Mouse (Mus musculus) kidney, adult 2 months (tissue): ENCODE data around the gene Adgre5. TPM values are rescaled to one million over a fixed set of nuclear protein-coding genes. Genes with fewer than 3 reads are reported as not detected.

ENCODE experiments used
- DNase-seq: peaks from one replicate; pipeline ENCODE4 v3.0.0; 2021
- H3K27ac ChIP-seq: fragments of 200-500 bp; 2 replicates; pipeline ENCODE4 v1.5.1; 2012; ENCODE audit warnings: low read depth, low read length, control low read depth, inconsistent platforms; ENCODE audit not compliant: insufficient read depth
- H3K27me3 ChIP-seq: fragments of 200-500 bp; replicated peaks from 2 replicates; pipeline ENCODE4 v1.6.1; 2012; ENCODE audit warnings: mild to moderate bottlenecking, moderate library complexity, low read length, inconsistent platforms; ENCODE audit not compliant: control insufficient read depth, insufficient read depth
- H3K36me3 ChIP-seq: fragments of 200-500 bp; 2 replicates; pipeline ENCODE4 v1.6.1; 2012; ENCODE audit warnings: mild to moderate bottlenecking, moderate library complexity, low read length, inconsistent platforms; ENCODE audit not compliant: control insufficient read depth, insufficient read depth
- H3K4me1 ChIP-seq: fragments of 200-500 bp; 2 replicates; pipeline ENCODE4 v1.6.1; 2011; ENCODE audit warnings: low read length; ENCODE audit not compliant: control insufficient read depth, insufficient read depth
- H3K4me3 ChIP-seq: fragments of 200-500 bp; 2 replicates; pipeline ENCODE4 v1.5.1; 2011; ENCODE audit warnings: mild to moderate bottlenecking, low read depth, low read length, control low read depth; ENCODE audit not compliant: insufficient read depth
- CTCF ChIP-seq: fragments of 200-500 bp; conservative IDR thresholded peaks from 2 replicates; pipeline ENCODE4 v1.5.1; 2011; ENCODE audit warnings: low read depth, mild to moderate bottlenecking, control low read depth, low read length, moderate library complexity, mixed read lengths; ENCODE audit not compliant: insufficient read depth, insufficient read length
- POLR2A ChIP-seq: fragments of 200-500 bp; IDR thresholded peaks from one replicate; pipeline ENCODE4 v1.6.1; 2011; ENCODE audit warnings: low read depth, low read length, control low read depth
- WGBS: fragments of 180-500 bp; shearing (Covaris S2); methylation state at CpG from one replicate; pipeline ENCODE4 v1.1.7; 2018; 5-methylcytosine and 5-hydroxymethylcytosine counted together
- polyA plus RNA-seq: library from polyadenylated mRNA; depleted of rRNA; stranded (reverse); fragments of >200 nt; gene quantifications from 2 replicates; pipeline ENCODE4 v1.2.3, GENCODE M21; 2012

Gene Adgre5
- polyA plus RNA-seq, 1 experiment = 45.1 TPM

- DNase-seq = no peak
- H3K4me3 ChIP-seq = no peak overlapping the region
- H3K27me3 ChIP-seq = no peaks in the 10 kb centered on the region
- no peak for TF ChIP-seq CTCF
- no peak for TF ChIP-seq POLR2A
- no peaks in the 10 kb centered on the region for H3K4me1 ChIP-seq
- no peaks in the 10 kb centered on the region for H3K36me3 ChIP-seq
- no peak overlapping the region for H3K27ac ChIP-seq
These were observed 24.5 kb upstream of the Adgre5 start for GRCm38 (mm10) chr8:83765663-83766062.

GRCm38 (mm10) chr8:83764717-83765116 lies 23.6 kb upstream of the Adgre5 start:
- DNase-seq = no peak
- Histone ChIP-seq H3K4me1 (no peaks in the 10 kb centered on the region; the same call in 1 of the 2 replicates), H3K4me3 (no peak overlapping the region), H3K36me3 (no peaks in the 10 kb centered on the region), H3K27me3 (no peaks in the 10 kb centered on the region), H3K27ac (no peak overlapping the region)
- 90% methylated on average over 2 of the region's 2 CpGs for WGBS
- TF ChIP-seq CTCF = no peak
- no peak for TF ChIP-seq POLR2A

- no peak overlapping the region for H3K4me3 ChIP-seq
- WGBS = 97% methylated on average over 8 of the region's 8 CpGs
- no peaks in the 10 kb centered on the region for H3K27me3 ChIP-seq
- H3K27ac ChIP-seq = no peak overlapping the region
- TF ChIP-seq CTCF (no peak), POLR2A (no peak)
- no peak for DNase-seq
- H3K4me1 ChIP-seq = no peaks in the 10 kb centered on the region; the same call in 1 of the 2 replicates
- H3K36me3 ChIP-seq = no peaks in the 10 kb centered on the region
These were observed 23.0 kb upstream of the Adgre5 start for GRCm38 (mm10) chr8:83764116-83764515.

DNA sequence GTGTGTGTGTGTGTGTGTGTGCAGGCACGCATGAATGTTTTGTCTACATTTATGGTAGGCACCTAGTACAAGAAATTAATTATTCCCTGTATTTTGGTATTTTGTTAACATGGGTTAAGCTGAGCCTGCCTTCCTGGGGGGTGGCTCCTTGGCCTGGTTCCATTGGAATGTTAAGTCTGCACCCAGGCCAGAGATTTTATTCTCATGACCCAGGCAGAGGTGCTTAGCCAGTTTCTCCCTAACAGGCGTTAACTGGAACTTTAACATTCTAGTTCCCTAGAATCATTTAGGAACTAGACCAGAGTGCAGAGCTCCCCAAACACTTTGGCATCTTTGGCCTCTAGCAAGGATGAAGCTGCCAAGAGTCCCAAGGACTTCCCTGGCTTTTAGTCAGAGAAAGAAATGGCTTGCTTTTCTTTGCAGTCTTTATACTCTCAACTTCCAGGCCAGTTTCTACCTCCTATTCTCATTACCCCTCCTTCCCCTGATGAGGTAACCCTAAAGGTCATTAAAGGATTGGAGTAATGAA lies 18.2 kb upstream of the Adgre5 start:
- no peaks in the 10 kb centered on the region for H3K27me3 ChIP-seq
- DNase-seq = peak; percentile 63
- no peak overlapping the region for H3K27ac ChIP-seq

DNA sequence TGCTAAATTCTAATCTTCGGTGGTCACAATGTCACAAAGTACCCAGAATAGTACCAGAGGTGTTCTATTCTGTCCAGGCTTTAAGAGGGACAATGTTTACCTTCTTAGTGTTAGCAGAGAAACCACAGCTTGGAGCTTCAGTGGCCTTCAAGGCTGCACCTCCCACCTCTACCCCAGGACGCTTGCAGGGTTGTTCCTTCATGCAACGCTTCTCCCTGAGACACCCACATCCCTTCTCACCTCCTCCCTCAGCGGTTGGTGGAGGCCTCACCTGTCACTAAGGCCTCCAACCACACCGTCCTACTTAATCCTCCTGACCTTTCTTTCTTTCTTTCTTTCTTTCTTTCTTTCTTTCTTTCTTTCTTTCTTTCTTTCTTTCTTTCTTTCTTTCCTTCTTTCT lies 17.2 kb upstream of the Adgre5 start:
- 80% methylated on average over 5 of the region's 5 CpGs for WGBS
- no peak for TF ChIP-seq POLR2A
- TF ChIP-seq CTCF = no peak
- H3K27ac ChIP-seq = no peak overlapping the region
- no peak overlapping the region for H3K4me3 ChIP-seq
- H3K36me3 ChIP-seq = no peaks in the 10 kb centered on the region
- no peaks in the 10 kb centered on the region; the same call in 1 of the 2 replicates for H3K4me1 ChIP-seq
- DNase-seq = no peak
- no peaks in the 10 kb centered on the region for H3K27me3 ChIP-seq

More for the DNA sequence above, 18.2 kb upstream of the Adgre5 start:
- 28% methylated on average over 2 of the region's 2 CpGs for WGBS
- H3K36me3 ChIP-seq = no peaks in the 10 kb centered on the region
- TF ChIP-seq POLR2A (no peak), CTCF (no peak)
- no peaks in the 10 kb centered on the region; the same call in 1 of the 2 replicates for H3K4me1 ChIP-seq
- no peak overlapping the region for H3K4me3 ChIP-seq

DNA sequence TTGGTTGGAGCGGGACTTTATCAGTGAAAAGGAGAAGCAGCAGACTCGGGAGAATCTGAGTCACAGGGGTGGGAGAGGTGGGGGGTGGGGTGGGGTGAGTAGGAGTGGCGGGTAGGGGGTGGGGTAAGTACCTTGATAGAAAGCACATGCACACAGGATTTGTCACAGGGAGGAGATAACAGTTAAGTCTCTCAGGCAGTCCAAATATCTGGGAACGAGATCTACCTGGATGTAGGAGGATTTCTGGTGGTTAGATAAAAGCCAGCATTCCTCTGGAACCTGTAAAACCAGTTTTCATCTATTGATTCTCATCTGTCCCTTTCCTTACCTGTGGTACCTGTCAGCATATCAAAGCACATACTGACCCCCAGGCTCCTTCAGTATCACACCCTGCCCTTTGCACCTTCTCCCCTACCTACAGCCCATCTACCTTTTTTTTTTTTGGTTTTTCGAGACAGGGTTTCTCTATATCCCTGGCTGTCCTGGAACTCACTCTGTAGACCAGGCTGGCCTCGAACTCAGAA lies 16.0 kb upstream of the Adgre5 start:
- TF ChIP-seq CTCF (no peak), POLR2A (no peak)
- Histone ChIP-seq H3K4me1 (no peaks in the 10 kb centered on the region; the same call in 1 of the 2 replicates), H3K4me3 (no peak overlapping the region), H3K36me3 (no peaks in the 10 kb centered on the region), H3K27ac (no peak overlapping the region), H3K27me3 (no peaks in the 10 kb centered on the region)
- DNase-seq = no peak
- 78% methylated on average over 6 of the region's 6 CpGs for WGBS

DNA sequence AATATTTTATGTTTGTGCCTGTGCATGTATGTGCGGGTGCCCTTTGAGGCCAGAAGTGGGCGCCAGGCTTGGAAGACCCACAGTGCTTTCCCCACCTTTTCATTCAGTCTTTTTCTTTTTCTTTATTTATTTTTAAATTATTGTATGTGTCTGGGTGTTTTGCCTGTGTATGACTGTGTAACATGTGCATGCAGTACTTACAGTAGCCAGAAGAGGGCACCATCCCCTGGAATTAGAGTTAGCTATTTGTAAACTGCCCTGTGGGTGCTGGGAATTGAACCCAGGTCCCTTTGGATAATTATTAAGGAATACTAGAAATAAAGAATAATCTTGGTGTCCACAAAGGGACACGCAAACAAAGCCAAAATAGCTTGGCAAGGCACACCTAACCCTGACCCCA lies 15.1 kb upstream of the Adgre5 start:
- no peak for TF ChIP-seq CTCF
- TF ChIP-seq POLR2A = no peak
- no peaks in the 10 kb centered on the region for H3K36me3 ChIP-seq
- H3K4me1 ChIP-seq = no peaks in the 10 kb centered on the region; the same call in 1 of the 2 replicates
- no peak overlapping the region for H3K4me3 ChIP-seq
- no peaks in the 10 kb centered on the region for H3K27me3 ChIP-seq
- no peak for DNase-seq
- WGBS = 98% methylated on average over 3 of the region's 3 CpGs
- H3K27ac ChIP-seq = no peak overlapping the region

DNA sequence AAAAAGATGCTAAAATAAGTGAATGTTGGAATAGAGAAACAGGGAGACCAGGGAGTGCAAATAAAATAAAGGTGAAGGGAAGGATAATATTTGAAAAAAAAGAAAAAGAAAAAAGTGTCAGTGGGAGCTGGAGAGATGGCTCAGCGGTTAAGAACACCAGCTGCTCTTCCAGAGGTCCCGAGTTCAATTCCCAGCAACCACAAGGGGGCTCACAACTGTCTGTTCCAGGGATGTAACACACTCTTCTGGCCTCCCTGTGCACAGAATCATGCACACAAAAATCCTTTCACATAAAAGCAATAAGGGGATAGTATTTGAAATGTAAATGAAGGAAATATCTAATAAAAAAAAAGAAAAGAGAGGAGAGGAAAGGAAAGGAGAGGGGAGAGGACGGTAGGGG lies 13.0 kb upstream of the Adgre5 start:
- H3K27me3 ChIP-seq = no peaks in the 10 kb centered on the region
- H3K36me3 ChIP-seq = no peaks in the 10 kb centered on the region
- DNase-seq = no peak
- TF ChIP-seq CTCF (0 out of 2 replicates have a peak, but pooled peaks have one; percentile 13), POLR2A (no peak)
- no peak overlapping the region for H3K4me3 ChIP-seq
- H3K27ac ChIP-seq = no peak overlapping the region
- 60% methylated on average over 2 of the region's 3 CpGs for WGBS
- no peaks in the 10 kb centered on the region for H3K4me1 ChIP-seq
